Mouse (Mus musculus) 3134 (cell line): ENCODE measurements at regions not wholly inside any gene's neighbourhood (a gene's known extent, or its start where the extent isn't known, plus 50 kb on each side); places are given as distances from the start of the nearest gene placed in this dataset.
A peak's percentile ranks its signal among the peaks of the same experiment; 100 is the strongest.

Experiments used
- DNase-seq: peaks from one replicate; pipeline ENCODE4 v3.0.0-alpha.2; 2011; ENCODE audit warnings: low spot score; ENCODE audit not compliant: insufficient read length; ENCODE audit errors: extremely low read depth

GRCm38 (mm10) chr13:34462808-34463511 lies 118.0 kb upstream of the Slc22a23 start:
- DNase-seq, result peak; percentile 39

- no peak for DNase-seq
Measured at GRCm38 (mm10) chr13:34462206-34462807, 117.3 kb upstream of the Slc22a23 start.

DNA sequence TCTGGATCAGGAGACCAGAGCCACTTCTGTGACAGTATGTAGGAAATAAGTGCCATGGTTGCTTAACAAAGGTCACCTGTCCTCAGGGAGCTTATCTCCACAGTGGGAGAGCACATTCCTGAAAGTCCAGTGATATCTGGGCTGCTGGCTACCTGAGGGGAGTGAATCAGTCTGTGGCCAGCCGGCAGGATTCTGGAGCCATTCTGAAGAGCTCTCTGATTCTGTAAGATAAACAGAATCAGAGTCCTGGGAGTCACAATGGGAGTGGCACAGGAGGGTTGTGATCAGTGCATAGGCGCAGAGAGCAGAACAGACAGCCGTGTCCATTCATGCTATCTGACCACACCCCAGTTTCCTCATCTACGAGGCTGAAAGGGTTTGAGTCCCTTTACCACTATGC lies 116.0 kb upstream of the Slc22a23 start:
- no peak for DNase-seq

- no peak for DNase-seq
Measured at GRCm38 (mm10) chr13:34456051-34456450, 111.1 kb upstream of the Slc22a23 start.

DNA sequence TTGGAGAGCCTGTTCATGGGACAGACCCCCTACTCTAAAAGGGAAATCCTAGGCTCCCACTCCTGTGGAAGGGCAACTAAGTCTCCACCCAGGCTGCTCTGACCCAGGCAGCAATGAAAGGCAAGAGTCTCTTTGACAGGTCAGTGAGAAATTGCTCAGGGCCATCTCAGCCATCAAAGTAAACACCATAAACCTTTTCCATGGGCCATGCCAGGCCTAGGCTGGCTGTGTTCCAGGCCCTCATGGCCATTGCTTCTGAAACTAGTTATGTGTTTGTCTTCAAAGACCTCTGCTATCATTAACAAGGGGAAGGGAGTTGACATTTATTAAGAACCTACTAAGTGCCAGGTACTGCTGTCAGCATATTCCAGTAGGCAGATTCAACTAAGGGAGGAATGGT lies 101.8 kb upstream of the Slc22a23 start:
- DNase-seq, result no peak

- DNase-seq, result no peak
Measured at GRCm38 (mm10) chr13:34446327-34446726, 101.3 kb upstream of the Slc22a23 start.

- DNase-seq, result no peak
Measured at GRCm38 (mm10) chr13:34441347-34441746, 96.4 kb upstream of the Slc22a23 start.

DNA sequence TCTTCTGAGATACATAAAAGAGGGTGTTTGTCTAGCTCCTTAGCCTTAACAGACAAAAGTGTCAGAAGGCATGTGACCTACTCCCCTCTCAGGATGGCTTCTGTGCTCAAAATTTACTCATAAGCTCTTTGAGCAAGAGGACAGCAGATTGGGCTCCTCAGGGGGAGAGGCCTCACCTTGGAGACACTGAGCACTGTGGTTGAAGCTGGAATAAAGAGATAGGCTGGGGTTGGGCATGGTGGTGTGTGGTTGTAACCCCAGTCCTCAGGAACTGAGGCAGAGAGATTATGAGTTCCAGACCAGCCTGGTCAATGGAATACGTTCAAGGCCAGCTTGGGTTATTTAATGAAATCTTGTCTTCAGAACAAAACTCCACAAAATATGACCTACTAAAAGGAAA lies 82.5 kb upstream of the Slc22a23 start:
- DNase-seq, result no peak

DNA sequence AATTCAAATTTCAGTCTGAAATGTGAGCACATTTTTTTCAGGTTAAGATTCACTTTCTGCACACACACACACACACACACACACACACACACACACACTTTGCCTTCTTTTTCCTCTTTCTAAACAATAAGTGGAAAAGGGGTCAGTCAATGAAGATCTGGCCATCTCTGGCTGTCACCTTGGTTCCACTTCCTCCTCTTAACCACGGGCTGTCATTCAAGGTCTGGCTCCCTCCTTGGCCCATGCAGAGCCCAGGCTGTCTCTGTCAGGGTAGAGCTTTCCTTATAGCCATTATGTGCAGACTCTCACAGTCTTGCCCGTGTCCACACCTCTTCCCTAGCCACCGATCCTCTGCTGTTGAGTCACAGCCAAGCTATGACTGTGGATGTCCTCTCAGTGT lies 79.9 kb upstream of the Slc22a23 start:
- DNase-seq, result no peak

- DNase-seq, result no peak
Measured at GRCm38 (mm10) chr13:34421644-34422043, 76.7 kb upstream of the Slc22a23 start.

DNA sequence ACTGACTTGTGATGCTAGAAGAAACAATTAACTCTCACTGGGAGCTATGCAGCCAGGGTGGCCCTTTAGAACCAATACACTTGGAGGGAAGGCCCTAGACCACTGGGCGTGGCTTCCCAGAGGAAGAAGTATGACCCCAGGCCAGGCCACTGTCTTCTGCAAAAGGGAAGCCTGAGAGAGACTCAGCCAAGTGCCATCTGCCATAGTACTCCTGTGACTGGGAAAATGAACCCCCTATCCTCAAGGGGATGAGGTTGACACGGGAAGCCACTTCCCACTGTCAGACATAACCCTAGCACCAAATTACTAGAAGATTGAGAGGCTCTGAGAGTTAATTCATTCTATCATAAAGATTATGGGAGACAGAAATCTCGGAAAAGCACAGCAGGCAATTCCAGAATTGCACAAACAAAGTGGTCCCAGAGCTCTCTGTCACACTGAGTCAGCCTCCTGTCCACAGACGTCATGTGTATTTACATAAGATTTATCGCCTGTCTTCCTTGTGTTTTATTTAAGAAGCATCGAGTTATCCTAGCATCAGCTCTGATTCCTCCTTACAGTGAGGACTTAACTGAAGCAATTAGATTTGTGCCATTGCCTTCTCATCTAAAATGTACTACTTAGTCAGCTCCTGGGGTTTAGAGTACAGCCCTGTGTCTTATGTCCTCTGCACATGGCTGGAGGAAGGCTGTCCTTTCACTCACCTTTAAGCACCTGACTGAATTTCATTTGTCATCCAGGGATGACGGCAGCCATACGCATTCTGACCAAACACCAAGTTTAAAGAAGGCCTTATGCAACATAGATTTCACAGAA lies 75.6 kb upstream of the Slc22a23 start:
- peak; percentile 25 for DNase-seq

- DNase-seq, result no peak
Measured at GRCm38 (mm10) chr13:34419061-34419460, 74.1 kb upstream of the Slc22a23 start.

GRCm38 (mm10) chr13:34416603-34417002 lies 71.6 kb upstream of the Slc22a23 start:
- DNase-seq, result no peak

- no peak for DNase-seq
Measured at GRCm38 (mm10) chr13:34414533-34414932, 69.6 kb upstream of the Slc22a23 start.

GRCm38 (mm10) chr13:34408669-34409055 lies 63.7 kb upstream of the Slc22a23 start:
- no peak for DNase-seq

DNA sequence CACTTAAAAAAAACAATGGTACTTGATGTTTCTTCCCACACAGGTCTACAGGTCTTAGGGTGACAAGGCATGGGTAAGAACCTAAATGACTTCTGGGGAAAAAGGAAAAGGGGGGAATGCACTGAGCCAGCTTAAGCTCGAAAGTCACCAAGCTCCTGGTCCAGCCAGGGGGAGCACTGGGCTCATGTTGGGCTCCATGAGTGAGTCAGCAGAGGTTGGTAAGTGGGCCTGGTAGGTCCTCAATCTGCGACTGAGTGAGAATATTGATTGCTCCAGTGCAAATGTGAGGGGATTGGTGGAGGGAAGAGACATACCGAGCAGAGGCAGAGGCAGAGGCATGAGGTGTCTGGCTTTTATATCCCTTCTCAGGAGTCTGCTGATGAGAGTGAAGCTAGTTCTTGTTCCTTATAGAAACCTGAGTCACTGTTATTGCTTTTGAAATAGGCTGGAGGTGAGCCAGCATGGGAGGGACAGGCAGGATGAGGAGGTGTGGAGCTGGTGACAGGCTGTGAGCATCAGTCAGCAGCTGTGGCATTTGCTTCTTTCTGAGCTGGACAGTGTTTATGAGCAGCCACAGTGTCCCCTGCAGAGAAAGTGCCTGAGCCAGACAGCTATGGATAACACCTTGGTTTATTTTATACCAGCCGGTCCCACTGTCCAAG lies 63.2 kb upstream of the Slc22a23 start:
- DNase-seq, result peak; percentile 78

GRCm38 (mm10) chr13:34406291-34406690 lies 61.3 kb upstream of the Slc22a23 start:
- DNase-seq, result no peak

DNA sequence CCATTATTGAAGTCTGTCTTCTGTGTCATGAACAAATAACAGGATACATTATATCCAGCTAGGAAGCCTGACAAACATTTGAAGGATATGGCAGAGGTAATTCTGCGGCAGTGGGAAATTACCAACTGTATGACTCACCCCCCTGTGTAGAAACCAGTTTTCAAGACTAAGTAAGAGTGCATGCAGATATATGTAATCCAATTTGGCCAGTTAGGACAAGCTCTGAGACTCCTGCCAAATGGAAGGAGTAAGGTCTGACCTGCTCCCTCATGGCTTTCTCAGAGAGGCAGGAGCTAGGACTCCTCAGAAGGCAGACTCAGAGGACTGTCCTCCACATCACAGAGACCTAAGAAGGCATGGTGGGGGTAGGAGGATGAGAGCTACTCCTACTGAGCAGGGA lies 57.6 kb upstream of the Slc22a23 start:
- DNase-seq, result peak; percentile 63

GRCm38 (mm10) chr13:34401031-34401430 lies 56.0 kb upstream of the Slc22a23 start:
- no peak for DNase-seq

DNA sequence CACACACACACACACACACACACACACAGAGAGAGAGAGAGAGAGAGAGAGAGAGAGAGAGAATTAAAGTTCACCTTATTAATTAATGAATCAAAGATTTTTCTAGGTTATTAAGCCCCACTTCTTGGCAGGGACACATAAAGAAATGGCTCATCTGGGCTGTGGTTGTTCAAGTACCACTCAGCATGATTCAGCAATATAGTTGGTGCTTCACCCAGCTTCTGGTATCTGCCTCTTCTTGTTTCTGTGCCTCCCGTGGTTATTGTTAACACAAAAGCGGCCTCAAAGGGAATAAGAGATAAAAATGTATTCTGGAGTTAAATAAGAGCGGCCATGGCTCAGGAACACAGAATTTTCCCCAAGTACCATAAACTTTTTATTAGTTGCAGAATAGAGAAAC lies 53.9 kb upstream of the Slc22a23 start:
- peak; percentile 42 for DNase-seq
